Mouse (Mus musculus): Measurements from ENCODE around the gene Zmiz1.

GRCm38 (mm10) chr14:25452633-25453025 is 6.4 kb upstream of the Zmiz1 start:
- TF ChIP-seq CTCF (IDR thresholded peaks at IDR 0.05; ENCODE audit: low read depth, low read length) (no peak), POLR2AphosphoS5 (IDR thresholded peaks at IDR 0.05; ENCODE audit: insufficient replicate concordance, low read depth, low read length) (no peak), GATA1 (IDR thresholded peaks at IDR 0.05; ENCODE audit: borderline replicate concordance, low read length) (no peak)

Measured in G1E (cell line).